Mouse (Mus musculus) c-Kit-positive CD71-positive TER-119-negative erythroid progenitor cells, embryonic 14.5 days (primary cell): ENCODE measurements around the gene Mafk.
A peak's percentile ranks its signal among the peaks of the same experiment; 100 is the strongest.
"Not testable (repeated sequence)": the region's sequence is repeated elsewhere in the genome, so short reads cannot be mapped to it uniquely, and the experiment has no call there.

Experiments used
- DNase-seq: peaks from one replicate; pipeline ENCODE4 v3.0.0-alpha.2; 2013; ENCODE audit warnings: low read depth

Mafk gene

DNA sequence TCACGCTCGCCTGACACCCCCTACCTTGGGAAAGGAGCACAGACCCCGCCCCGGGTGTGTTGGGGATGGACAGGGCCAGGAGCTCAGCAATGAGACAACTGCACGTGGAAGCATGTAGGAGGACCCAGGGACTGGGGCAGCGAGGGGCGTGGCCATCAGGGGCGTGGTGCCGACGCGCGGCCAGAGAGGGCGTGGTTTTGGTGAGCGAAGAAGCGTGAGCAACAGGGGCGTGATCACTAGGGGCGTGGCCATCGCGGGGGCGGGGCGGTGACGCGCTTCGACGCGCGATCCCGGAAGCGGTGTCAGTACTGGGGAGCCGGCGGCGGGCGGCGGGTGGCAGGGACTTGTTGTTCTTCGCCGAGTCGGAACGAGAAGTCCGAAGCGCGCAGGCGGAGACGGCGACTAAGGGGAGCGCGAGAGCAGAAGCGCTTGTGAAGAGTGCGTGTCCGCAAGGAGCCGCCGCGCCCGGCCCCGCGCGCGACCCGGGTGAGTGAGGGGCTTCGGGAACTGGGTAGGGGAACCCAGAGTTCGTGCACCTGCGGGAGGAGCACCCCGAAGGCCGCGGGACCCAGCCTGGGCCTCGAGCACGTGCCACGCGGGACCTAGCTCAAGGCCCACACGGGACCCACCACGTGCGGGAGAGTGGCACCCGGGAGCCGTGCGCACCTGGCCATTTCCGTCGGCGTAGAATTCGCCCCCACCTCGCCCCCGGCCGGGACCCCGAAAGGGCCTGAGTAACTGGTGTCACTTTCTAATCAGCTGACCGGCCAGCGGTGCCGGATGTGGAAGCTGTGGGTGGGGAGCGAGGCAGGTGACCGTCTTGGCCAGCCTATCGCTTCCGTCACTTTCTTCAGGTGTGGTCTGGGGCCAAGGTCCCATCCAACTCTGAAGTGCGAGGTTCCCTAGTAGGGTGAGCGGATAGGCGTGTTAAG lies at the start of gene Mafk:
Gene Mafk, plus strand, starts transcription at position 287 of the 932 bp plus-strand sequence.
- peak; percentile 93 for DNase-seq

DNA sequence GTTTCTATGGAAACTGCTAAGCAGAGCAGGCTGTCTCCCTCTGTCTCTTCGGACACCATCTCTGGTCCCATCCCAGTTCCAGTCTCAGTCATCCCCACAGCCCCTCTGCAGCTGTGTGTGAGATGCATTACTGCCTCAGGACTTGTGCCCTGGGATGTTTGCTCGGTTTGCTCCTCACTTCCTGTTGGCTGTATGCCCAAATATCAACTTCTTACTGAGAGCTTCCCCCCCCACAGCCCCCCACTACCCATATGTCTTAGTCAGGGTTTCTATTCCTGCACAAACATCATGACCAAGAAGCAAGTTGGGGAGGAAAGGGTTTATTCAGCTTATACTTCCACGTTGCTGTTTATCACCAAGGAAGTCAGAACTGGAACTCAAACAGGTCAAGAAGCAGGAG lies 48.7 kb upstream of the Mafk start:
- not testable (repeated sequence) for DNase-seq

DNA sequence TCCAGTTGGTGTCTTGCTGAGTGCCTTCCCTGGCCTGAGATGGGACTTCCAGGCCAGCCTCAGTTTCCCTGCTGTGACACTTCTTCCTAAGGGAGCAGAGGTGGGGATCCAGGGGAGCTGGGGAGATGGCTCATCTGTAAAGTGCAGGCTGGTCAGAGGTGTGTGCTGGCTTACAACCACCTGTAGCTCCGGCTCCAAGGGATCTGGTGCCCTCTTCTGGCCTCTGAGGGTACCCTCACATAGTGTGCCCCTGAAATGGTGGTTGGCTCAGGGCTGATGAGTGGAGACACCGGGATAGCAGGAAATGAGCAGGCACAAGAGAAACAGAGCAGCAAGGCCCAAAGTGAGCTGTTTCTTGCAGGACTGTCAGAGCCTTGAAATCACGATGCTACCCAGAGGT lies 45.5 kb upstream of the Mafk start:
- peak; percentile 68 for DNase-seq

DNA sequence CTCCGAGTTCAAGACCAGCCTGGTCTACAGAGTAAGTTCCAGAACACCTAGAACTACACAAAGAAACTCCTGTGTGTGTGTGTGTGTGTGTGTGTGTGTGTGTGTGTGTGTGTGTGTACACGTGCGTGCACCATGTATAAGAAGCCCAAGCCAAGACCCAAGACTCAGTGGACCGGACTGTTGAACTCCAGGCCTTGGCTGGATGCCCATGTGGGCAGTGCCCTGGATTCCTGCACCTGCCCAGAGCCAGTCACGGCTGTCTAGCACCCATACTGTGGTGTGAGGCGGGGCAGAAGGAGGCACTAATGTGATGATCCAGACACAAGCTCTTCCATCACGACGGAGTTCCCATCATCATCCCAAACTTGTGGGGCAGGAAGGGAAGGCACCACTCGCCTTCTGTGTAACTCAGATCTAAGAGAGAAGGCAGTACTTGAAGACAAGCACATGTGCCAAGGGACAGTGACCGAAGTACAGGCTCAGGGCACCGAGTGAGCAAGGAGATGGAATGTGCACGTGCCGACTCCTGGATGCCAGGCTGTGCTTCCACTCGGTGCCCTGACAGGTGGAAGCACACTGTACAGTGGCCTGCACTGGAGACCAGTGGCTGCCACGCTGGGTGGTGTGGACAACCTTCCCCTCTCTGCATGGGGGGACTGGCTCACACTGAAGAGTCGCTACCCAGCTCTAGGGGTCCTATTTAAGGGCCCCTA lies 41.7 kb upstream of the Mafk start:
- no peak for DNase-seq

DNA sequence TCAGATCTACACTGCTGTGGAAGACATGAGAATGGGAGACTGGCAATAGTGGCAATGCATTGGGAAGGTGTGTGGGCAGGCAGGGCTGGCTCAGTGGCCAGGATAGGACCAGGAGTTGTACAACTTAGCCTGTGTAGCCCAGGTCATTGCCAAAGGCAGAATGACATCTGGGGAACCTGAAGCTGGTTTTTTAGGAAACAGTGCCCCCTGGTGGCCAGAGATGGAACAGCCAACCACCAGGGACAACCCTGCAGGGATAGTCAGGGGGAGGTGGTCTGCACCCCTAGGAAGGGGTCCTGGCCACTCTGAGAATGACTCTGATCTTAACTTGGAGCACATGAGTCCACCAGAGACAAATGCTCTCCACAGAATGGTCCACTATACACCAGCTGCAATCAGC lies 40.8 kb upstream of the Mafk start:
- peak; percentile 48 for DNase-seq

DNA sequence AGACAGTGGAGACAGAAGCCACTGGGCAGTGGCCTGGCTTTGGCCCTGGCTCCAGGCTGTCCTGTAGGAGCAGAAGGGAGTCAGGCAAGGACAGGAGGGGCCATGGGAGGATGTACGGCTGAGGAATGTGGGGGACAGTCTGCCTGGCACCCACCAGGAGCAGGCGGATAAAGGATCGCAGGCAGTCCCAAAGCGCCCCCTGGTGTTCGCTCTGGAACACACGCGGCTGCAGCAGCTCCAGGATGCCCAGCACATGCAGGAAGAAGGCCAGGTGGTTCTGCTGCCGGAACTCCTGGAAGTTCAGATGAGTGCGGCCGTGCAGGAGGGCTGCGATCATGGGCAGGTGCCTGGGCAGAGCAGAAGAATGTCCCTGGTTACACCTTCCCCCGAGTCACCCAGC lies 36.6 kb upstream of the Mafk start:
- DNase-seq: peak; percentile 42

DNA sequence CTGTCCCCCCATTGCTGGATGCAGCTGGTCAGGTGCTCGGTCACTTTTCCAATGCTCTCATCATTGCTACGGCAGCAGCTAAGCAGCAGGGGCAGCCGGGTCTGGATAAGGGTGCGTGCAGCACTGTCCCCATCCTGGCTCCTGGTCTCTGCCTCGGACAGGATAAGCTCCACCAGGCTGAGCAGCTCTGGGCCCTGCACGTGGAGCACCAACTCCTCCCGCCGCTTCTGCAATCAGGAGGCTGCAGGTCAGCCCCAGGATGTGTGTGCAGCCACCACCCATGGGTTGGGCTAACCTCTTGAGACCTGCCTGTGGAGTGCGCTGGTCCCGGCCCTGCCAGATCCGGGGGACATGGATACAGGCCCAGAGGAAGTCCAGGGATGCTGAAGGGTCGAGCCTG lies 35.2 kb upstream of the Mafk start:
- DNase-seq: no peak

DNA sequence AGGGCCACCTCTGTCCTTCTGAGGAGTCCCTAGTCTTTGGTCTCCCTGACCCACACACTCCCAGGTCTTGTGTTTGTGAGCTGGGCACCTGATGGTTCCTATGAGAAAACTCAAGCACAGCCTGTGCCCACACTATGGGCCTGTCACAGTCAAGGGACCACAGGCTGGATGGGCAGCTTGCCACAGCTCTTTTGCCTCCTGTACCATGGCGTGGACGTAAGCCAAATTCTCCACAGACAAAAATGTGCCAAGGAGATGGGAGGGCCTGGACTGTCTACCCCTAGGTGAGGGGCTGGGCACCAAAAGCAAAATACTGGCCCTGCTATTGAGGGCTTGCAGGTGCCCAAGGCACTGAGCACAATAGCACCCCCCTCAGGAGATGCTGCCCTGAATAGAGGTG lies 34.7 kb upstream of the Mafk start:
- DNase-seq: no peak

DNA sequence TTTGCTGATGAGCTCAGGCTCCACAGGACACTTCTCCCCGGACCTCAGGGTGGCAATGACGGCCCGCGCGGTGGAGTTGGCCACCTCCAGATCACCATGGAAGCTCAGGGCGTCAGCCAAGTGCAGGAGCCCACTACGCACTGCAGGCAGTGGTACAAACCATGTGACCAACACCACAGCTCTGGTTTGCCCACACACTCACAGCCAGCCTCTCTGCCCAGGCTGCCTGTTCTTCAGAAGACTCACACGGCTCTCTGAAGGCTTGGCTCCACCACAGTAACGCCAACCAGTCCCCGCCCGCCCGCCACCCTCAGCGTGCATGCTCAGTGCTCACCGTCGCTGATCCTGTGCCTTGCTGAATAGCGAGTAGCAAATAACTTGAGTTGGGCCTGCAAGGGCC lies 33.2 kb upstream of the Mafk start:
- no peak for DNase-seq

DNA sequence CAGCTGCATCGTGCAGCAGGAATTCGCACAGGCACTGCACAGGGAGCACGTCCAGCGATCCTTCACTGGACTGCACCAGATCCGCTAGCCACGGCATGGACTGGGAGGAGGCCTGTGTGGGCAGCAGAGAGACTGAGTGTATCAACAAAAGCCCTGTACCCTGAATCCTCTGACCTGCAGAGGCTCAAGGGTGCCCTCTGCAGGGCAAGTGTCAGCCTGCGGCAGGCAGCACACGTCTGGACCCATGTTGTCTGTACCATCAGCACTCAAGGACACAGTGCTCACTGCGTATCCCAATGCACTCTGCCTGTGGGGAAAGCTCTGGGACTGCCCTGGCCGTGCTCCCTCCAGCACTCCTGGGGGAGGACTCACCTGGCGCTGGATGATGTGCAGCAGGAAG lies 27.0 kb upstream of the Mafk start:
- peak; percentile 30 for DNase-seq

DNA sequence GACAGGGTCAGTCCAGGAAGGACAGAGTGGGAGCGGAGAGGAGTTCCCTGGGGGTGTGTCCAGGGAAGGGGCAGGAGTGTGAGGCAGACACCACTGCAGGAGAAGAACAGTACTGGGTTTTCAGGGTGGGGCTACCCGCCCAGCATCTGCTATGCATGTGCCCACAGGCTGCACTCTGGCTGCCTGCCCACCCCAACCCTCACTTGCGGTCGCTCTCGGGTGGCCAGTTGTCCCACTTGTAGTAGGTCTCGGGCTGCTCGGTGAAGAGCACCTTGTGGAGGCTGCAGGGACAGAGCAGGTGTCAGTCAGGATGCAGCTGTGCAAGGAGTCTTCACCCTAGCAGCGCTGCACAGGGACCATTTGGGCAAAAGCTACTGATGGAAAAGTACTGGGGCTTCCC lies 23.1 kb upstream of the Mafk start:
- no peak for DNase-seq

DNA sequence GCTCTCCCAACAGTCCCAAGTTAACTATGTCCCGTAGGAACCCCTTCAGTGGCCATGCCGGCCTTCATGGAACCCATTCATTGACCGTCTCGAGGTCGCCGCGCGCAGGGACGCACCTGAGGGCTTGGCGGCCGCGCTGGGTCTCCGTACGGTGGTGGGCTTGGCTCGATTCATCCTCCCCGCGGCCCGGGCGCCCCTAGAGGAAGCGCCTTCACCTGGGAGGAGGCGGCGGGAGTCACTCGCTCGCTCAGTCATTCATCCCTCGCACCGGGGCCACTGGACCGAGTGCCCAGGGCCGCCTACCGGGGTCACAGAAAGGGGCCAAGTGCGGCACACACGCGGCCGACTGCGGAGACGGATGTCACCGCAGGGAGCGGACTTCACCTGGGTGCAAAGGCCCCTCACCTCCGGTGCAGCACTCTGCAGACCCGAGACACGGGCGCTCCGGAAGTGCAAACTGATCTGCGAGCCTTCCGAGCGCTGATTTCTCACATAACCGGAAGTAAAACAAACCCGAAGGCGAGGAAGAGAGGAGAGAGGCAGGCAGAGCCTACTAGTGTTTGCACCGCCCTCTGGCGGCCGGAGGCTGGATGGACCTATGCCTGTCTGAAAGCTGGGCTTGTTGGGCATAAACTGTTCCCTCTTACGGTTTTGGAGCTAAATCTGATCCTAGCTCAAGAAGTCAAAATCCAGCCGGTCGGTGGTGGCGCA lies 15.9 kb upstream of the Mafk start, which contains the start of gene Ints1:
Gene Ints1, minus strand, starts transcription at position 459 of the 711 bp plus-strand sequence.
- DNase-seq: peak; percentile 94

DNA sequence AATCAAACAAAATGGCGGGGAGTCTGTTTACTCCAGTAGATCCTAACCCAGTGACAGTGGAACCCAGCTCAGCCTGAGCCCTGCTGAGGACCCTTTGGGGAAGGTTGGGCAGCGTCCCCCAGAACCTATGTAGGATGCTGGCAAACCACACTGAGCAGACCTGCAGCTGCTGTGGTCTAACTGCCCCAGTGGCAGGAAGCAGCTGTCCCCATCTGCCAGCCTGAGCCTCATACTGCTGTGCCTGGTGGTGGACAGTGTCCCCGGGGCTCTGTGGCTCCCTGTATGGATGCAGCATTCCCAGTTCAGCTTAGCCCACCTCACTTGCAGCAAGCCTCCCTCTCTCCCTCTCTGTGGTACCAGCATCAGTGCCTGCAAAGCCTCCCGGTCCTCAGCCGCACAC lies 14.3 kb upstream of the Mafk start:
- DNase-seq: no peak

DNA sequence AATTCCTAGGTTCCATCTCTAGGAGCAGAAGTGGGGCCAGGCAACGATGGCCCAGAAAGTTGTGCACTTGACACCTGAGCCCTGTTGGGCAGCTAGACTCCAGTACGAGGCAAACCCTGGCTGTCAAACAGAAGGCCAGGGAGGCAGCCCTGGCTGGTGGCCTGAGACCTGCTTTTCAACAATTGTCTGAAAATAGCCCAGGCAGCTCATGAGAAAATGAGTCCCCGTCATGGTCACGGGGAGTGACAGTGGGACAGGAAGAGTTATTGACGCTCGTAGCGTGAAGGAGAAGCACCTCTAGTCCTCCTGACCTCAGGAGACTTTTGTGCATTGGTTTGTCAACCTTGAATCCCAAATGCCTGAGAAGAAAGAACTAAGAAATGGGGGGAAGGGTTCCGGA lies 9.9 kb upstream of the Mafk start:
- no peak for DNase-seq

DNA sequence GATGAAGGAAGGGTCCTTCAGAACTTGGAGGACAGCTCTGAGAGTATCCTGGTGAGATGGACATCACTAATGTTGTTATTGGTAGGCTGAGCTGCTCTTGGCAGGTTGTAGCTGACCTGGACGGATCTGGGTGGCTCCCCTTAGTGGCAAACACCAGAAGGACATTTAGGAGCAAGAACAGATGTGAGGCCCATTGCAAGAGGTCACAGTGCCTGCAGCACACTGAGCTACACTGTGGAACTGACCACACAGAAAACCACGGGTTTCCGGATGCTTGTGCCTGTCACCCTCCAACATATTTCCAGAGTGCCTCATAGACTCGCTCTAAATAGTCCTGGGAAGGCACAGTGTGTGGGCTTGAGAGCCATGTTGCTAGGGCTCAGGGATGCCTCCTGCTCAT lies 1.8 kb upstream of the Mafk start:
- no peak for DNase-seq

DNA sequence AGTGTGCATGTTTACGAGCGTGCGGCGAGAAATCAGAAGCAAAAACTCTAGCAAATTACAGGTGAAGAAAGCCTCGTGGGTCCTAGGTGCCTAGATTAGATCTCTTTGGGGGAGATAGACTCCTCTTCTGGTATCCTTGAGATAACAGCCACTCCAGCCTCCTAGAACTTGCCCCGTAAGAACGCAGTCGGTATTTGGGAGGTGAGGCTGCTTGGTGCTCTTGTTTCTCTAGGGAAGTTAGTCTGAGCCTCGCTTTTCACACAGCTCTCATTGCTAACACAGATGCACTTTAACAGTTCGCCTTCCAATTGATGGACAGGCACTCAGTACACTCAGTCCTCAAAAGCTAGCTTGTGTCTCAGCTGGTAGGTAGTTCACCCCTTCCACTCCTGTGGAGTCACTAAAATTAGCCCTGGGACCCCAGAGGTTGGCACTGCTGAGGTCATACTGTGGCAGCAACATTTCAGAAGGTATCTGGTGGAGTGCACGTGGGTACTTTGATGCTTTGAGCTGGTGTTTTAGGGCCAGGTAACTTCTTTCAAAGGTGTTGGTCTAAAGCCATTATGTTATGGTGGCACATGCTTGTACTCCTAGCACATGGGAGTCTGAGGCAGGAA lies 954 bp downstream of the Mafk start:
- DNase-seq: no peak

DNA sequence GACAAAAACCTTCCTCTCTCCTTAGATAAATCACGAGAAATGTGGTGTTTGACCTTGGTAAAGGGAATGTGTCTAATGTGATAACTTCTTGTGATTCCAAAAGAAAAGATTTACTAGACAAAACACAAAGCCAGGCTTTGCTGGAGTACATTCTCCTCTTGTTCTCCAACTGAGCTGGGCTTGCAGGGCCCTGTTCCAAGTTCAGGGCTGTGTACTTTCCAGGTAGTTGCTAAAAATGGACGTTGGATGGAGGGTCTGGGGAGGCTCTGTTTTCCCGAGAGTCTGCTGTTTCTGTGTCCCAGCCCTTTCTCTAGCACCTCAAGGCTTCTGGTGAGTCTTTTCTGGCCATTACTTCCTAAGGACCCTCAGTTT lies 1.6 kb downstream of the Mafk start:
- no peak for DNase-seq

DNA sequence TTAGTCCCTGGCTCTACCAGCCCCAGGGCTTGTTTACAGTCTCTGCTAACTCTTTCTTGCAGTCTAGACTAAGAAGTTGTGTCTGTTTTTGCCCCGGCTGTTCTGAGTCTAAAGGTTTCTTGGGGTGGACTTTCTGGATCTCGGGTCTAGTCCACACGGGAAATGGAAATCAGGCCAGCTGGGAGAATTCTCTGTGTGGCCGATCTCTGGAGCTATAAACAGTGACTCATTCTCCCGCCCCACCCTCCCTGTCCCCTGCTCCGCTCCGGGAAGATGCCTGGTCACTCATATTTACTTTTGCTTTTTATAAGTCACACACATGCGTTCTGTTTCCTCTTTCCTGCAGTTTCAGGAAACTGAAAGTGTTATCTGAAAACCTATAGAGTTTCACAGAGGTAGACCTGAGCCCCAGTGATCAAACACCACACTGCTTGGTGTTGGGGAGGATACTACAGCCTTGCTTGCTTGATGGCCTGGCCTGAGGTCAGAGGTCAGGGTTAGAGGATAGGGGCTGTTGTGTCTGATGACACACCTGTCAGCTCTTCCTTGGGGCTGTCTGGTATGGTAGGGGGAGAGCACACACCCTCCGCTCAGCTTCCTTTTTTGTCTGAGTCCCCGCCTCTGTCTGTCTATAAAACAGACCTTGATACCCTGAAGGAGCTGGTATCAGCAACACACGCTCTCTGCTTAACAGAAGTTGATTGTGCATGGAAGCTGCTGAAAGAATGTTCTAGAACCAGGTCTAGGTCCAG lies 2.2 kb downstream of the Mafk start:
- no peak for DNase-seq

DNA sequence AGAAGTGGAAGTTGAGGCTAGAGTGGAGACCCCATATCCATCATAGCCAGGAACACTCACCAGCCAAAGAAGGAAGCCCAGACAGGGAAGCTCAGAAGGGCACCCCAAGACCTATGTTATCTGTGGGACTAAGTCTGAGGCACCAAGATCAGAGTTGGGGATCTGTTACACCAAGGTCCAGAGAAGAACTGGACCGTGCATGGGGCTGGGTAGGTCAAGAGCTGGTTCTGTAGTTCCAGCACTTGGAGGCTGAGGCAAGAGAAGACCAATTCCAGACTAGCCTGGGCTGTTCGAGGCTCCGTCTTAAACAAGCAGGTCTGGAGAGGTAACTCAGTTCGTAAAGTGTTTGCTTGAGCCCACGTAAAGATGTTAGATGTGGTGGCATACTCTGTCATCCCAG lies 2.8 kb downstream of the Mafk start:
- no peak for DNase-seq

DNA sequence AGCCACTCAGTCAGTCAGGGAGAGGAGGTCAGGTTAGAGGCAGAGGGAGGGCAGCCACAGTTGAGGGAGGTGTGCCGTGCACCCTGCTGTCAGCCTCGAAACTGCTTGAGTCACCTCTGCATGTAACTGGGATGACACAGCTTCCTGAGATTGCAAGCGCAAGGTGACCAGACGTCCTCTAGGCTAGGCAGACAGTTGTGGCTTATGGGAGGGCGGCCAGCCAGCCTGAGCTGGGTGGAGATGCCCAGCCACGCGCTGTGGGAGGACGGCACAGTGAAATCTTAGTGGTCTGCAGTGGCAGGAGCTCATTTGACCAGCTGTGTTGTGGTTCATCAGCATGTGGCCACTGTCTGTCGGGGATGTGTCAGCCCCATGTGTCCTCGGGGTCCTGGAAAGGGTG lies 3.6 kb downstream of the Mafk start:
- DNase-seq: no peak

DNA sequence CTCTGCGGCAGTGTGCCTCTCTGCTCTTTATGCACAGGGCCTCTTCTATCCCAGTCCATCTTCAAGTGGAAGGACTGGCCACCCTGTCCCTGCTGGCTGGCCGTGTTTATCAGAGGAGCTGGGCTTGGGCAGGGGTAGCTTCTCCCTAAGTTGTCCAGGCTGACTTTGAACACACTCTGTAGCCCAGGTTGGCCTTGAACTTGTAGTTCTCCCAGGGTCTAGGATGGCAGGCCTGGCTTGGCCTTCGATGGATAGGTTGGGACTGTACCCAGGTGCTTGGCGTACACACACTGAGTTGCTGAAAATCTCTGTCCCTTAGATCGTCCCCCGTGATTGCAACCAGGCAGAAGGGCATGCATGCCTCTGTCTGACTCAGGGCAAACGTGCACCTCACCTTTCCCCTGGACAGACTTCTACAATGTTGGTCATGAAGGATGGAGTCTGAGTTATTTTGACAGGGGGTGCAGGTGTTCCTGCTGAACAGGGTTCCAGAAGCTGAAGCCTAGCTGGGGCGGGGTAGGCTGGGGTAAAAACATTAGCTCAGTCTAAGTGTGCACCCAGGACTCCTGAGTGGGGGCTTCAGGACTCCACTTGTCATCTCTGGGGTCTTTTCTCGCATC lies 4.8 kb downstream of the Mafk start:
- no peak for DNase-seq
